Mouse (Mus musculus) midbrain, embryonic 10.5 days (tissue): ENCODE measurements around the gene Nup98. TPM values are rescaled to one million over a fixed set of nuclear protein-coding genes. Genes with fewer than 3 reads are reported as not detected.

Experiments used
- DNase-seq: peaks from one replicate; pipeline ENCODE4 v3.0.0-alpha.2; 2017; ENCODE audit warnings: low spot score
- H3K27ac ChIP-seq: fragments of 300-500 bp; sonication (generic); replicated peaks from 2 replicates; pipeline ENCODE4 v1.5.1; 2016; ENCODE audit warnings: mild to moderate bottlenecking
- H3K27me3 ChIP-seq: fragments of 300-500 bp; sonication (generic); 2 replicates; pipeline ENCODE4 v1.6.1; 2016; ENCODE audit warnings: low read depth, mild to moderate bottlenecking; ENCODE audit not compliant: poor library complexity, severe bottlenecking
- H3K36me3 ChIP-seq: fragments of 300-500 bp; sonication (generic); 2 replicates; pipeline ENCODE4 v1.6.1; 2016; ENCODE audit warnings: mild to moderate bottlenecking, moderate library complexity
- H3K4me1 ChIP-seq: fragments of 300-500 bp; sonication (generic); 2 replicates; pipeline ENCODE4 v1.6.1; 2016
- H3K4me3 ChIP-seq: fragments of 300-500 bp; sonication (generic); 2 replicates; pipeline ENCODE4 v1.5.1; 2016; ENCODE audit warnings: mild to moderate bottlenecking, moderate library complexity
- H3K9me3 ChIP-seq: fragments of 300-500 bp; sonication (generic); replicated peaks from 2 replicates; pipeline ENCODE4 v1.6.1; 2016; ENCODE audit warnings: mild to moderate bottlenecking
- WGBS: fragments of 180-500 bp; shearing (Covaris S2); methylation state at CpG from one replicate; pipeline ENCODE4 v1.1.7; 2016; 5-methylcytosine and 5-hydroxymethylcytosine counted together
- polyA plus RNA-seq: library from polyadenylated mRNA; unstranded; fragments of >200 nt; fragmentation: Nextera tagmentation; extraction: Ambion mirVana; gene quantifications from 2 replicates; pipeline ENCODE4 v1.2.1, GENCODE M21; 2016

The Nup98 gene
- polyA plus RNA-seq, 1 experiment from 2014 or later = 43.9 TPM

DNA sequence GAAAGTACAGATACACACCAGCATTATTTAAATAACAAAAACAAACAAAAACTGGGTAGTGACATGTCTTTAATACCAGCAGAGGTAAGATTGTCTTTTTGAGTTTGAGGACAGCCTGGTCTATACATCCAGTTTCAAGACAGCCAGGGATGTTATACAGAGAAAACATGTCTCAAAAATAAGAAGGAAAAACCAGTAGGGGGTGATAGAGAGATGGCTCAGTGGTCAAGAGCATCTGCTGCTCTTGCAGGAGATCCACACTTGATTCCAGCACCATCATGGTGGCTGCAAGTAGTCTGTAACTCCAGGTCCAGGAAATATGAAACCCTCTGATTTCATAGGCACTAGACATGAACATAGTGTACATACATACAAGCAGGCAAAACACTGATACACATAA is 39.7 kb downstream of the Nup98 start:
- H3K4me1 ChIP-seq = no peaks in the 10 kb centered on the region
- no peaks in the 10 kb centered on the region for H3K27me3 ChIP-seq
- no peak overlapping the region for H3K4me3 ChIP-seq
- no peak for DNase-seq
- no peak overlapping the region for H3K27ac ChIP-seq
- H3K36me3 ChIP-seq = peaks cover 90% of the 10 kb centered on the region
- no peaks in the 10 kb centered on the region for H3K9me3 ChIP-seq

DNA sequence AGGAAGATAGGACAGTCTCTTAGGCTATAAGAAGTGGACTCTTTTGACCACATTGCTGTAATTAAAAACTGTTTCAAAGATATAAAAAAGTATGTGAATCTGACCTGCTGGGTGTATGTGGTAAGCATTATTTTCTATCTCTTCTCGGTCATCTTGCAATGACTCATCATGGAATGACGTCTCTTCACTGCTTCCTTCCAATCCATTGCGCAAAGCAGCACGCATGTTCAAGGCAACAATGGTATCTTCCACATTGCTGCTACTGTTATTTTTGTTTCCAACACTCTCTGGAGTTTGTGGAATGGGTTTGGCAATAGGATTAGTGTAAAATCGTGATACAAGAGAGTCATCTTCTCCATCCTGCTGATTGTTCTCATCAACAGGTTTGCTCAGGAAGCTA is 56.3 kb downstream of the Nup98 start:
- DNase-seq = no peak
- Histone ChIP-seq H3K27ac (no peak overlapping the region), H3K27me3 (no peaks in the 10 kb centered on the region), H3K4me3 (no peak overlapping the region), H3K4me1 (no peaks in the 10 kb centered on the region), H3K9me3 (no peaks in the 10 kb centered on the region), H3K36me3 (peaks cover 98% of the 10 kb centered on the region)
- 97% methylated on average over 5 of the region's 5 CpGs for WGBS

DNA sequence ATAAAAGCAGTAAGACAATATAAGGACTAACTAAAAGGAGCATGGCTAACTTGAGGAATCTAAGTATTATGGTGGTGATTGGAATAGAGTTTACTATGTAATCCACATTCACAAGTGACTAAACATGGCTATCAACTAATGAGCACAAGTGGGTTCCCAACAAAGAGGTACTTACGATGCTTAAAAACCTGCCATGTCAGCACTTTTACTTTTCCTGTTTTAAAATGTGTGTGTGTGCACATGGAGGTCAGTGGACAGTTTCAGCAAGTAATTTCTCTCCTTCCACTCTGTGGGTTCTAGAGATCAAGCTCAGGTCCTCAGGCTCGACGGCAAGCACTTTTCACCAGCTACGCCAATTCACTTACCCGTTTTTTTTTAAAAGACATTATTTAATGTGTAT is 72.1 kb downstream of the Nup98 start:
- H3K27me3 ChIP-seq = no peaks in the 10 kb centered on the region
- H3K27ac ChIP-seq = no peak overlapping the region
- peaks cover 98% of the 10 kb centered on the region for H3K36me3 ChIP-seq
- WGBS = 97% methylated on average over 5 of the region's 5 CpGs
- H3K4me3 ChIP-seq = no peak overlapping the region
- H3K4me1 ChIP-seq = no peaks in the 10 kb centered on the region
- no peak for DNase-seq
- H3K9me3 ChIP-seq = no peaks in the 10 kb centered on the region

DNA sequence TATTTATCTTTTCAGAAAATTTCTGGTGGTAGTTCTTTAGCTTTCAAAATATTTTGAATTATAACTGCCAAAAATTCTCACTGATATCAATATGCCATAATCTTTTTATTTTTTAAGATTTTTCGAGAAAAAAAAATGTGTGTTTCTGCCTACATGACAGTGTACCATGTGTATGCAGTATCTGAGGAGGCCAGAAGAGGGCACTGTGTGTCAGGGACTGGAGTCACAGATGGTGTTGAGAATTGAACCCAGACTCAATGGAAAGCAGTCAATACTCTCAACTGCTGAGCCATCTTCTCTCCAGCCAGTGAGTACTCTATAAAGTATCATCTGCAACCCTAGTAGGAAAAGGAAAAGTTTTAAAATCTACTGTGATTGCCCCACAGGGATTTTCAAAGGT is 72.5 kb downstream of the Nup98 start:
- WGBS = 85% methylated on average over 1 of the region's 1 CpGs
- no peaks in the 10 kb centered on the region for H3K9me3 ChIP-seq
- no peak overlapping the region for H3K27ac ChIP-seq
- H3K27me3 ChIP-seq = no peaks in the 10 kb centered on the region
- H3K4me3 ChIP-seq = no peak overlapping the region
- DNase-seq = peak; percentile 40
- no peaks in the 10 kb centered on the region for H3K4me1 ChIP-seq
- peaks cover 100% of the 10 kb centered on the region for H3K36me3 ChIP-seq

DNA sequence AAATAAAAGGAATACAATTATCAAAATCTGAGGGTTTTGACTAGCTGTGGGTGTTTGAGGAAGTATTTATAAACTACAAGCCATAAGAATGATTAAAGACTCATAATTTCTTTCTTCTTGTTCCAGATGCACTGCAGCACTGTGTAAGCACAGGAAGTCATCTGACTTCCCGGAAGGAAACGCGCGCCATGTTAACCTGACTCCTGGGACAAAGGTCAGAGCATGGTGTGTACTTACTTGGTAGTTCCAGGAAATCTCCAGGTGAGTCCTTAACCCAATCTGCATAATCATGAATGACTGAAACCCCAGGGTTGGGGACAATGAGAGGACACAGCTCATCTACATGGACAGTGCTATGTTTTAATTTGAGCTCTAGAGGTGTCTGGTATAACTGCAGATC is 77.6 kb downstream of the Nup98 start:
- no peak overlapping the region for H3K4me3 ChIP-seq
- no peaks in the 10 kb centered on the region for H3K27me3 ChIP-seq
- 97% methylated on average over 4 of the region's 4 CpGs for WGBS
- DNase-seq = no peak
- H3K4me1 ChIP-seq = no peaks in the 10 kb centered on the region
- H3K27ac ChIP-seq = no peak overlapping the region
- peaks cover 100% of the 10 kb centered on the region for H3K36me3 ChIP-seq
- H3K9me3 ChIP-seq = no peaks in the 10 kb centered on the region

DNA sequence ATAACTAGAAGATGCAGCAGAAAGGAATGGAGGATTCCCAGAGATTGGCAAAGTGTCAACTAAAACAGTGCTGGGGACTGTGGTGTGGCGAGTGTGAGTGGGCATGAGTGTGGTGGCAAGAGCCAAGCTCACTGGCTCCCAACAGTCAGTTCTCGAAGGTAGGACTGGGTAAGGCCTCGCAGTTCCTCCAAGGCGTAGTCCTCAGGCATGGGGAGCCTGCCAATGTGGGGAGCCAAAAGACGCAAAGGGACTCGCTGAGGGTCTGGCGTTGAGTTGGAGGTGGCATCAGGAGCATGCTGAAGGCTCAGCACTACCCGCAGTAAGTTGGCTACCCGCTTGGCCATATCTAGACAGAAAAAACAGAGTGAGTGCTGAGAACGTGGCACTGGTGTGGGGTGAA is 89.7 kb downstream of the Nup98 start:
- no peak overlapping the region for H3K27ac ChIP-seq
- WGBS = 97% methylated on average over 10 of the region's 10 CpGs
- H3K36me3 ChIP-seq = peaks cover 76% of the 10 kb centered on the region
- no peak for DNase-seq
- no peaks in the 10 kb centered on the region; the same call in 1 of the 2 replicates for H3K4me1 ChIP-seq
- no peaks in the 10 kb centered on the region for H3K27me3 ChIP-seq
- H3K4me3 ChIP-seq = no peak overlapping the region
- no peaks in the 10 kb centered on the region for H3K9me3 ChIP-seq

DNA sequence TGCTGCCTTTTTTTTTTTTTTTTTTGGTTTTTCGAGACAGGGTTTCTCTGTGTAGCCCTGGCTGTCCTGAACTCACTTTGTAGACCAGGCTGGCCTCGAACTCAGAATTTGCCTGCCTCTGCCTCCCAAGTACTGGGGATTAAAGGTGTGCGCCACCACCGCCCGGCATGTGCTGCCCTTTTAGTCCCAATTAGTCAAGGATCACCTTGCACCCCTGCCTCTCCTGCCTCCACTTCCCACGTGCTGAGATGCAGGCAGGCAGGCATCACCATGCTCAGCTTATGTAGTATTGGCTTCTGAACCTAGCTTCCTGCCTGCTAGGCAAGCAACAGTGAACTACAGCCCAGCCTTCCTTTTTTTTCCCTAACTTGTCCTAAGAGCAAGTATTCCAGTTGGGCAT is 92.6 kb downstream of the Nup98 start:
- no peaks in the 10 kb centered on the region for H3K9me3 ChIP-seq
- H3K4me1 ChIP-seq = no peaks in the 10 kb centered on the region; the same call in 1 of the 2 replicates
- 77% methylated on average over 6 of the region's 6 CpGs for whole genome bisulfite sequencing
- no peak overlapping the region for H3K27ac ChIP-seq
- no peak for DNase-seq
- H3K4me3 ChIP-seq = no peak overlapping the region
- H3K36me3 ChIP-seq = peaks cover 46% of the 10 kb centered on the region
- H3K27me3 ChIP-seq = no peaks in the 10 kb centered on the region

DNA sequence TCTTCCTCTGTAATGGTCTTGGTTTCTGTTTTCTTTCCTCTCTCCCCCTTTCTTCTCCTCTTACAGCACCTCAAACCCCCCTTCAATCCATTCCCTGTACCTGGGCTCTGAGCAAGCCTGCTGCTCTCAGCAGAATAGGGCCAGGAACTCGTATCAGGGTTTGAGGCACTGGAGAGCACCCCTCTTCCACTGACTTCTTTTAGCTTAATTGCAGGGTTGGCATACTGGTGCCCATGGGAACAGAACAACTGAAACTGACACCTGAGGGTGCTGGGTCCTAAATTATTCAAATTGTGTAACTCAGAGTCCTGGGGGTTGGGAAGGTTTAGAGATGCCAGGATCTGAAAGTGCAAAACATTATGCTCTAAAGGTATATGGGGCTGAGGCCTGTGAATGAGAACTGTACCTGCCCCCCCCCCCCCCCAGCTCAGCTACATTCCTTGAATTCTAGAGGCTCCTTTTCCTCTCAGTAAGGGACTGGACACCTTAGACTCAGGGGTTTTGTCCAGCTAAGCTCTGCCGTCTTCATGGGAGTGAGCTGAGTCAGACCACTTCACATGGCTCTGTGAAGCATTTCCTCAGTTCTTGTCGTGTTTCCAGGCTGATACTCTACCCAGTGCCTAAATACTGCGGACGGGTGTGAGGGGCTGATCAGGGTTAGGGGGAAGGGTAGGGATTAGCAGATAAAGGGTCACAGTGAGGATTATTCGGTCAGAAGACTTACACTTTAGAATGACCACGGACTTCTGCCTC is 93.2 kb downstream of the Nup98 start, which contains the start of gene Chrna10:
Gene Chrna10 (minus strand): TSS at position 250 of the 753 bp plus-strand sequence.
- Histone ChIP-seq H3K27me3 (no peaks in the 10 kb centered on the region), H3K36me3 (peaks cover 40% of the 10 kb centered on the region), H3K4me1 (no peaks in the 10 kb centered on the region; the same call in 1 of the 2 replicates), H3K9me3 (no peaks in the 10 kb centered on the region), H3K27ac (no peak within 1 kb of the TSS), H3K4me3 (no peak within 1 kb of the TSS)
- WGBS = 44% methylated on average over 7 of the region's 7 CpGs
- DNase-seq = no peak

DNA sequence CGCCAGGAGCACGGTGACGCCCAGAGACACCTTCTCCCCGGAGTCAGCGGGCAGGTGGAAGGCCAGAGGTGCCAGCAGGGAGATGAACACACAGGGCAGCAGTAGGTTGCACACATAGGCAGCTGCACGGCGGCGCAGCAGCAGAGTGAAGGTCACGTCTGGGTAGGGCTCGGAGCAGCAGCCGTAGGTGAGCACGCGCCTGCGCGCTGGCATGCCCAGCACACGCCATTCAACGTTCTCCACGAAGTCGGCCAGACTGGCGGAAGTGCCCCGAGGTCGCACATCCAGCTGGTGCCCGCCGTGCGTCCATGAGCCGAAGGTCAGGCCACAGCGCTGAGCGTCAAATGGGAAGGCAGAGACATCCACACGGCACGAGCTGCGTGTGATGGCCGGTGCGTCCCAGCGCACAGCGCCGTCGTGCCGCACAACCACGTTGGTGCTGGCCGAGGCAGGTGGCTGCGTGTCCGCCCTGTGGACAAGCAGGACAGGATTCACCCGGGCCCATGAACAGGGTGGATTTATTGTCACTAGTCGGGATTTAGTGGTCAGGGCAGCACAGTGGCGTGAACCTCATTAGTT is 96.7 kb downstream of the Nup98 start:
- H3K9me3 ChIP-seq = no peaks in the 10 kb centered on the region
- H3K4me3 ChIP-seq = no peak overlapping the region
- DNase-seq = no peak
- peaks cover 5% of the 10 kb centered on the region for H3K36me3 ChIP-seq
- H3K4me1 ChIP-seq = no peaks in the 10 kb centered on the region; the same call in 1 of the 2 replicates
- no peak overlapping the region for H3K27ac ChIP-seq
- WGBS = 87% methylated on average over 45 of the region's 45 CpGs
- H3K27me3 ChIP-seq = no peaks in the 10 kb centered on the region

DNA sequence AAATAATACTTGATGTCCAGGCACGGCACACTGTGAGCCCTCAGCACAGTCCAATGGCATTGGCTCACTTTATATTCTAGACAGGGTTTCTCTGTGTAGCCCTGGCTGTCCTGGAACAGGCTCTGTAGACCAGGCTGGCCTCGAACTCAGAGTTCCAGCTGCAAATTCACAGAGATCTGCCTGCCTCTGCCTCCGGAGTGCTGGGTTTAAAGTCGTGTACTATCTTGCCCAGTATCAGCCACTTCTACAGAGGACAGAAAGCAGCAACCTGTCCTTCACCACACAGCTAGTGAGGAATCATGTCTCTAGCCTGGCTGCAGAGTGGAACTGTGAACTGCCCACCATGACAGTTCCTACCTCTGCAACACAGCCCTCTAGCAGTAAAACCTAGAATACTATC is 100.2 kb downstream of the Nup98 start:
- DNase-seq = no peak
- 0 out of 2 replicates have a peak, but pooled peaks cover 11% of the 10 kb centered on the region for H3K27me3 ChIP-seq
- no peak overlapping the region for H3K4me3 ChIP-seq
- H3K9me3 ChIP-seq = no peaks in the 10 kb centered on the region
- WGBS = 82% methylated on average over 4 of the region's 4 CpGs
- peaks cover 9% of the 10 kb centered on the region for H3K4me1 ChIP-seq
- H3K27ac ChIP-seq = no peak overlapping the region
- H3K36me3 ChIP-seq = no peaks in the 10 kb centered on the region

DNA sequence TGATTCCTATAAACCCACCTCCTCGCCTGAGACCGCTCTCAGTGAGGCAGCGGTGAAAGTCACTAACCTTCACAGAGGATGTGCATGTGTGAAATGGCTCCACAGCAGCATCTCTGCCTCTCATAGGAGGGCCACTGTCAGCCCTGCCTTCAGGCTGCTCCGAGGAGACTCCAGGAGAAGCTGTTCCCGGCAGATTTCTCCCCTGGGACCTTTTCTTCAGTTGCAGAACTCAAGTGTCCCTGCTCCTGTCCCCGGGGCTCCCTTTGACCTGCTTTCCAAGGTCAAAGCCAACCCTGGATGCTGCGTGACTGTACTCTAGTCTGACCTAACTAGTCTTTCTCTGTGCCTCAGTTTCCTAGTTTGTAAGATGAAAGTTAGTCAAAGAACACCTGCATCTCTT is 100.8 kb downstream of the Nup98 start, which contains the start of gene Art5:
Gene Art5 (minus strand): TSS at position 319 of the 400 bp plus-strand sequence.
- Histone ChIP-seq H3K4me1 (peaks cover 9% of the 10 kb centered on the region), H3K27me3 (0 out of 2 replicates have a peak, but pooled peaks cover 11% of the 10 kb centered on the region), H3K4me3 (no peak within 1 kb of the TSS), H3K9me3 (no peaks in the 10 kb centered on the region), H3K27ac (no peak within 1 kb of the TSS), H3K36me3 (no peaks in the 10 kb centered on the region)
- 84% methylated on average over 7 of the region's 7 CpGs for WGBS
- DNase-seq = no peak

DNA sequence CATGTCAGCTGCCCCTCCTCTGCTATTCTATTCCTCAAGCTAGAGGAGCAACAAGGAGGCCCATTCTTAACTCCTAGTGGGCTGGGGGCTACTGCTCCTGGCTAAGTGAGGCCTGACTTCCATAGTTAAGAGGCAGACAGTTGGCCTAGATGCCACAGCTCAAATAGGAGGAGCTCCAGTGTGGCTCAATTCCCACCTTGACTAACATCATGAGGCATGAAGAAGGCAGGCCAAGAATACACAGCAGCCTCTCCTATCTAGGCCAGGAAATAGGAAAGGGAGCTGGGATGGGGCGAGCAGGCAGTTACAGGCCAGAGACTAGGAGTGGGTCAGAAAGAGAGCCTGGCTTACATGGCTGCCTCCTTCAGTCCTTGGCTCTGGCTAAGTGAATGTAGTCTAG is 101.8 kb downstream of the Nup98 start:
- Histone ChIP-seq H3K27me3 (0 out of 2 replicates have a peak, but pooled peaks cover 11% of the 10 kb centered on the region), H3K4me3 (no peak overlapping the region), H3K4me1 (peaks cover 9% of the 10 kb centered on the region), H3K36me3 (no peaks in the 10 kb centered on the region), H3K9me3 (no peaks in the 10 kb centered on the region), H3K27ac (no peak overlapping the region)
- 84% methylated on average over 1 of the region's 1 CpGs for WGBS
- no peak for DNase-seq

DNA sequence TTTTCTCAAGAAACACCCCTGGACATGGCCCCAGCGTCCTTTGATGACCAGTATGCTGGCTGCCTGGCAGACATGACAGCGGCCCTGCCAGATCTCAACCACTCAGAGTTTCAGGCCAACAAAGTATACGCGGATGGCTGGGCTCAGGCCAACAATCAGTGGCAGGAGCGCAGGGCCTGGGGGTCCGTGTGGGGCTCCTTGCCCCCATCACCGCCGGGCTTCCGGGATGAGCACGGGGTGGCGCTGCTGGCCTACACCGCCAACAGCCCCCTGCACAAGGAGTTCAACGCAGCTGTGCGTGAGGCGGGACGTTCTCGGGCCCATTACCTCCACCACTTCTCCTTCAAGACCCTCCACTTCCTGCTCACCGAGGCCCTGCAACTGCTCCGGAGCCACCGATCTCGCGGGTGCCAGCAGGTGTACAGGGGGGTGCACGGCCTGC is 103.3 kb downstream of the Nup98 start:
- Histone ChIP-seq H3K27me3 (0 out of 2 replicates have a peak, but pooled peaks cover 16% of the 10 kb centered on the region), H3K36me3 (no peaks in the 10 kb centered on the region), H3K4me1 (peaks cover 22% of the 10 kb centered on the region), H3K9me3 (no peaks in the 10 kb centered on the region), H3K27ac (peak overlapping the region; percentile 72), H3K4me3 (peak overlapping the region; percentile 43)
- DNase-seq = peak; percentile 43
- 19% methylated on average over 23 of the region's 23 CpGs for WGBS
